Mouse (Mus musculus): Measurements from ENCODE around the gene Gm5286.
"Not testable (repeated sequence)": the region's sequence is repeated elsewhere in the genome, so short reads cannot be mapped to it uniquely, and the experiment has no call there.

The Gm5286 gene

GRCm38 (mm10) chr3:94196414-94196813, at the start of gene Gm5286:
TSS of gene Gm5286 (plus strand) at chr3:94196714.
- not testable (repeated sequence) for ATAC-seq (ENCODE audit: low TSS enrichment)

GRCm38 (mm10) chr3:94167351-94167750, 29.2 kb upstream of the Gm5286 start:
- ATAC-seq (ENCODE audit: low TSS enrichment) = not testable (repeated sequence)

- ATAC-seq (ENCODE audit: low TSS enrichment) = not testable (repeated sequence)
Measured at GRCm38 (mm10) chr3:94178093-94178492, 18.4 kb upstream of the Gm5286 start, which contains the start of gene Gm10696. TSS of gene Gm10696 (minus strand) at chr3:94178193.
